Mouse (Mus musculus) forelimb bud, embryonic 11.5 days (tissue): ENCODE data around the gene Ankrd54.
"Not testable (repeated sequence)": the region's sequence is repeated elsewhere in the genome, so short reads cannot be mapped to it uniquely, and the experiment has no call there.

ENCODE experiments used
- DNase-seq: peaks from one replicate; pipeline ENCODE4 v3.0.0-alpha.2; 2012; ENCODE audit warnings: low read depth, low spot score

The Ankrd54 gene

GRCm38 (mm10) chr15:79018191-79018590 lies 44.5 kb downstream of the Ankrd54 start:
- DNase-seq, result no peak

- no peak for DNase-seq
Measured at GRCm38 (mm10) chr15:79013382-79013781, 49.3 kb downstream of the Ankrd54 start.

GRCm38 (mm10) chr15:79011550-79011949 lies 51.1 kb downstream of the Ankrd54 start:
- DNase-seq, result no peak

GRCm38 (mm10) chr15:79009734-79010133 lies 53.0 kb downstream of the Ankrd54 start:
- no peak for DNase-seq

GRCm38 (mm10) chr15:79007836-79008235 lies 54.9 kb downstream of the Ankrd54 start:
- not testable (repeated sequence) for DNase-seq

- DNase-seq, result no peak
Measured at GRCm38 (mm10) chr15:79007059-79007458, 55.6 kb downstream of the Ankrd54 start.

- no peak for DNase-seq
Measured at GRCm38 (mm10) chr15:79006638-79007037, 56.1 kb downstream of the Ankrd54 start.

GRCm38 (mm10) chr15:79005581-79005980 lies 57.1 kb downstream of the Ankrd54 start:
- no peak for DNase-seq
